Mouse (Mus musculus) liver, embryonic 14.5 days (tissue): ENCODE results near the gene Mocs2. TPM values are rescaled to one million over a fixed set of nuclear protein-coding genes. Genes with fewer than 3 reads are reported as not detected.

Experiments
- ATAC-seq: fragments of 200-750 bp; cut with Nextera tagmentation; 2 replicates; pipeline ENCODE4 v1.8.0; 2017; ENCODE audit warnings: moderate number of reproducible peaks, mild to moderate bottlenecking, moderate library complexity; ENCODE audit not compliant: insufficient read depth
- DNase-seq, 3 experiments: peaks; one replicate each; pipeline ENCODE4 v3.0.0-alpha.2; 2012 to 2013; ENCODE audit warnings: low read depth in 3 of 3, low spot score in 3 of 3
- H3K27ac ChIP-seq: fragments of 300-500 bp; sonication (generic); 2 replicates; pipeline ENCODE4 v1.5.1; 2014; ENCODE audit warnings: moderate library complexity, mild to moderate bottlenecking, control low read depth, inconsistent platforms
- H3K27me3 ChIP-seq: fragments of 300-500 bp; sonication (generic); 2 replicates; pipeline ENCODE4 v1.6.1; 2014; ENCODE audit warnings: mild to moderate bottlenecking, low read length, moderate library complexity; ENCODE audit not compliant: control insufficient read depth, insufficient read depth
- H3K36me3 ChIP-seq: fragments of 300-500 bp; sonication (generic); replicated peaks from 2 replicates; pipeline ENCODE4 v1.6.1; 2014; ENCODE audit warnings: low read depth; ENCODE audit not compliant: control insufficient read depth, insufficient read depth
- H3K4me1 ChIP-seq, 2 experiments: fragments of 200-500 bp in 1 of 2; fragments of 300-500 bp in 1 of 2; sonication (generic) in 1 of 2; replicated peaks; 2 replicates each; pipeline ENCODE4 v1.6.1; 2012 to 2014; ENCODE audit warnings: antibody characterized with exemption in 1 of 2, inconsistent platforms in 1 of 2, low read length in 1 of 2; ENCODE audit not compliant: control insufficient read depth in 2 of 2, insufficient read depth in 2 of 2
- H3K4me2 ChIP-seq: fragments of 300-500 bp; sonication (generic); 2 replicates; pipeline ENCODE4 v1.6.1; 2014; ENCODE audit warnings: low read depth, mild to moderate bottlenecking, control low read depth, moderate library complexity
- H3K4me3 ChIP-seq, 2 experiments: fragments of 200-500 bp in 1 of 2; fragments of 300-500 bp in 1 of 2; sonication (generic) in 1 of 2; 2 replicates each; pipeline ENCODE4 v1.5.1; 2012 to 2014; ENCODE audit warnings: low read depth in 2 of 2, low read length in 2 of 2, mild to moderate bottlenecking in 2 of 2, control low read depth in 1 of 2, inconsistent platforms in 1 of 2, moderate library complexity in 1 of 2; ENCODE audit not compliant: insufficient read depth in 1 of 2
- H3K9ac ChIP-seq: fragments of 300-500 bp; sonication (generic); replicated peaks from 2 replicates; pipeline ENCODE4 v1.6.1; 2014; ENCODE audit warnings: mild to moderate bottlenecking, control low read depth, moderate library complexity
- H3K9me3 ChIP-seq: fragments of 300-500 bp; sonication (generic); 2 replicates; pipeline ENCODE4 v1.6.1; 2016; ENCODE audit warnings: low read length, mixed read lengths; ENCODE audit not compliant: control insufficient read depth
- CTCF ChIP-seq: IDR thresholded peaks from 2 replicates; pipeline ENCODE4 v1.5.1; 2016; ENCODE audit warnings: antibody characterized with exemption, low read depth, control low read depth
- EP300 ChIP-seq: IDR thresholded peaks from 2 replicates; pipeline ENCODE4 v1.6.1; 2016; ENCODE audit warnings: antibody characterized with exemption, low read depth
- WGBS: fragments of 180-500 bp; shearing (Covaris S2); extraction: QIAGEN DNeasy Blood & Tissue Kit; methylation state at CpG from one replicate; pipeline ENCODE4 v1.1.7; 2014; ENCODE audit not compliant: insufficient replicate concordance; 5-methylcytosine and 5-hydroxymethylcytosine counted together
- polyA plus RNA-seq, 2 experiments: library from polyadenylated mRNA; depleted of rRNA in 1 of 2; stranded (reverse) in 1 of 2; unstranded in 1 of 2; fragments of >200 nt; fragmentation: Nextera tagmentation in 1 of 2; extraction: Ambion mirVana in 1 of 2; gene quantifications; 2 replicates each; pipeline versions ENCODE4 v1.2.1 to v1.2.3; 2012 to 2014

Mocs2 gene
- polyA plus RNA-seq, 2 experiments: 29.5 to 57.5 TPM

DNA sequence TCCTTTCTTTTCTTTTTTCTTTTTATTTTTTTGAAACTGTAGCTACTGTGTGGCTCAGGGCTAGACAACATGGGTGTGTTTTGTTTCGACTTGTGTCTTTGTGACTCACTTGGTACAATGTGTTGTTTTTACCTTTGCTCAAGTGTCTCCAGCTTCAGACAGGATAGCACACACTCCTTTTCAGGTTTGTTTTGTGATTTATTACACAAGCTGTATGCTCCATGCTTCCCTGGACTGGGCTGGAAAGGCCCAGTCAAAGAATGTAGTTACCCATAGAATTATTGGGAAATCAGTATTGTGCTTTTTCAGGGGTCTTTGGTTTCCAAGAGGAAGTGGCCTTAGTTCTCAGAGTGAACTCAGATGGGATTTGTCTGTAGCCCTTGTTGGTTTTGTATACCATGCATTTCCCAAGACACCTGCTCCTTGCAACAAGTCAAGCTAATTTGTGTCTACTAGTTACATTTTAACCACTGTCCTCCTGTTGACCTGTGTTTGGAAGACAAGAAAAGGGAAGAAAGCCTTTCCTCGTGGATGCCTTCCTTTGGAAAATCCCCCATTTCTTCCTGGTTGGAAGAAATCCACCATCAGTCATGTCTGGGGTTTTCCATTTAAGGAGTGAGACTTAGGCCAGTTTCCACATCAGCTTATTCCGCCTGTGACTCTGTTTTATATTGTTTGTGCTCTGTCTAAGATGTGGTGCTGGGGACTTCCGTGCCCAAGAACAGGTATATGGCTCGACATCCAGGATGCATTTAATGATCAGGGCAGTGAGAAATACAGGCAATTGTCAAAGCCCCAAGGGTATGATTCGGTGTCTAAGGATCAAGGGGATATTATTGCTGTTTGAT, 34.5 kb downstream of the Mocs2 start:
- no peak for ATAC-seq

DNA sequence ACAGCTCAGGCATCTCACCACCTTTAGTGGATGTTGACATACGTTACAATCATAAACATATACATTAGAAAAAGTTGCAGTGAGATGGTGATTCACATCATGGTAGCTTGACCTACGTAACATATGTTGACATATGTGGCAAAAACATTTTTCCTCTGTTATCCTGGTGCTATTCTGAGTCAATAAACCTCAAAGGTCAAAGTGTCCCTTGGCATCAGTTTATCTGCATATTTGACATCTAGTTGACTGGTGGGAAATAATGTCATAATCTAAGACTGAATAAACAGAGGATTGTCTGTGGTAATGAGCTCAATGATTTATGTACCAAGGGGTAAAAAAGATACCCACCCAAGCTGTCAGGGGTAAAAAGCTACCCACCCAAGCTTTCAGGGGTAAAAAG, 35.1 kb downstream of the Mocs2 start:
- Histone ChIP-seq H3K4me2 (no peak overlapping the region), H3K4me1 (peaks cover 0 to 3% of the 10 kb centered on the region in 2 experiments; a peak in 1 of 4 replicates), H3K4me3 (no peak overlapping the region), H3K27me3 (no peaks in the 10 kb centered on the region), H3K9ac (no peak overlapping the region), H3K9me3 (no peaks in the 10 kb centered on the region), H3K36me3 (no peaks in the 10 kb centered on the region), H3K27ac (no peak overlapping the region)
- no peak for DNase-seq
- WGBS: 55% methylated on average over 2 of the region's 2 CpGs
- no peak for ATAC-seq
- TF ChIP-seq CTCF (no peak), EP300 (no peak)

More for the DNA sequence above, 34.5 kb downstream of the Mocs2 start:
- DNase-seq: no peak
- no peak overlapping the region for H3K9ac ChIP-seq
- no peak overlapping the region for H3K4me3 ChIP-seq
- no peak for TF ChIP-seq CTCF
- TF ChIP-seq EP300: no peak
- H3K9me3 ChIP-seq: no peaks in the 10 kb centered on the region
- 47% methylated on average over 6 of the region's 6 CpGs for WGBS
- H3K27ac ChIP-seq: no peak overlapping the region
- no peaks in the 10 kb centered on the region for H3K36me3 ChIP-seq
- no peak overlapping the region for H3K4me2 ChIP-seq
- no peaks in the 10 kb centered on the region for H3K27me3 ChIP-seq
- H3K4me1 ChIP-seq: peaks cover 0 to 3% of the 10 kb centered on the region in 2 experiments; a peak in 1 of 4 replicates

DNA sequence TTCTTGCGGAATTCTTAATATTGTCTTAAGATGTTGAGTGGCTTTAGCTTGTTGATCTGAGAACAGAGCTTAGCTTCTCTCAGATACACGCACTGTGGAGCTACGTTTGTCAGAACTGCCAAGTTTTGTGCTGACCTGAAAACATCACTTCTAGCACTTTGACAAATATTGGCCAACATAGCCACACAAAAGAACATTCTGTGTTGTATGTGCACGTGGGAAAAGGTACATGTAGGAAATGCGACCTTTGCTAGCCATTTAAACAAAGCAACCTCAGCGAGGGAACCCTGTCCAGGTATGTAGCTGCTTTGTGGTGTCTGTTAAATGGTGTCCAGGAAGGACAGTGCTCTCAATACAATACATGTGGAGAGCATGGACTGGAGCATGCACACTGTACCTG, 36.0 kb downstream of the Mocs2 start:
- no peaks in the 10 kb centered on the region for H3K36me3 ChIP-seq
- H3K9ac ChIP-seq: no peak overlapping the region
- DNase-seq: no peak
- no peak for ATAC-seq
- 65% methylated on average over 6 of the region's 6 CpGs for WGBS
- H3K9me3 ChIP-seq: no peaks in the 10 kb centered on the region
- H3K4me3 ChIP-seq: no peak overlapping the region
- H3K4me2 ChIP-seq: no peak overlapping the region
- no peak overlapping the region for H3K27ac ChIP-seq
- TF ChIP-seq CTCF (no peak), EP300 (no peak)
- H3K4me1 ChIP-seq: peaks cover 0 to 3% of the 10 kb centered on the region in 2 experiments; a peak in 1 of 4 replicates
- H3K27me3 ChIP-seq: no peaks in the 10 kb centered on the region

DNA sequence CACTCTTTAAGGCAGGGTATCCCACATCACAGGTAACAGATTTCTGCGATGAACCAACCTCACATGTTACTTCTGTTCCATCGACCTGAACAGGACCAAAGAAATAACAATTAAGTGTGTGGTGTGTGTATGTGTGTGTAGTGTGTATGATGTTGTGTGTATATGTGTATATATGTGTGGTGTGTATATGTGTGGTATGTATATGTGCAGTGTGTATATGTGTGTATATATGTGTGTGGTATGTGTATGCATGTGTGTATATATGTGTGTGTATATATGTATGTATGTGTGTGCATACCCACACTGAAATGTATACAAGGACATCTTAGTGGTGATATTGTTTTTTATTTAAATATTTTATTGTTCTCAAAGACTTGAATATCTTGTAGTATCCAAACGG, 36.4 kb downstream of the Mocs2 start:
- no peak overlapping the region for H3K4me2 ChIP-seq
- no peak overlapping the region for H3K27ac ChIP-seq
- WGBS: 74% methylated on average over 3 of the region's 3 CpGs
- no peaks in the 10 kb centered on the region for H3K36me3 ChIP-seq
- no peak for ATAC-seq
- peaks cover 0 to 3% of the 10 kb centered on the region in 2 experiments; a peak in 1 of 4 replicates for H3K4me1 ChIP-seq
- H3K4me3 ChIP-seq: no peak overlapping the region
- H3K27me3 ChIP-seq: no peaks in the 10 kb centered on the region
- no peak for TF ChIP-seq EP300
- DNase-seq: no peak
- H3K9ac ChIP-seq: no peak overlapping the region
- no peaks in the 10 kb centered on the region for H3K9me3 ChIP-seq

DNA sequence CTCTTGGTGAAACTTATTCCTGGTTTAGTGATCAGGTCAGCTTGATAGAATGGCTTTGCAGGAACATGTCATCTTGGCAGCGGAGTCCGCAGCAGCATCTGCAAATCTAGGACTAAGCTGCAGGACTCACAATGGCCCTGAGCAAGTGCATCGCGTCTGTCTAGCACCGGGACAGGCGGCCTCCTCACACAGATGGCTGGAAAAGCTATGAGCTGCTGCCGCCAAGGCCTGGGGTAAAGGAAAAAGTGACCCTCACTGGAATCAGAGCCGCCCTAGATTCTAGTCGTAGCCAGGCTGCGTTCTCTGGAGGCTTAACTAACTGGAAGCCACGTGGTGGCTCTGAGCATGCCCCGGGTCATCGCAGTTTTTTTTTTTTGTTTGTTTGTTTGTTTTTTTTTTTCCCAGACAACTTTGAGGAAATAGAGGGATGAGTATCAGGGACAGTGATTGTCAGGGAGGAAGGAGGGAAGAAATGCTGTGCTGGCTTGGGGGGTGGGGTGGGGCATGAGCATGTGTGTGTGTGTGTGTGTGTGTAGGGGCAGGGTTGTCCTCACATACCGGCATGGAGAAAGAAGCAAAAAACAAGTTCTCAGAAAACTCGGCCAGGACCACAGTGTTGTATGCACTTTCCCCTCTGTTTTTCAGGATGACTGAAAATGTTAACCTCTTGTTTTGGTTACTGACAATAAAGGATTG, 37.7 kb downstream of the Mocs2 start:
- Histone ChIP-seq H3K9me3 (no peaks in the 10 kb centered on the region), H3K4me1 (peaks cover 0 to 3% of the 10 kb centered on the region in 2 experiments; a peak in 1 of 4 replicates), H3K27me3 (no peaks in the 10 kb centered on the region), H3K4me2 (no peak overlapping the region), H3K36me3 (no peaks in the 10 kb centered on the region), H3K27ac (no peak overlapping the region), H3K9ac (no peak overlapping the region), H3K4me3 (no peak overlapping the region)
- TF ChIP-seq CTCF: no peak
- no peak for TF ChIP-seq EP300
- WGBS: 39% methylated on average over 15 of the region's 15 CpGs
- ATAC-seq (no peak), DNase-seq (no peak)
